Mouse (Mus musculus) cerebellum, adult 9-11 months (tissue): ENCODE measurements at regions not wholly inside any gene's neighbourhood (a gene's known extent, or its start where the extent isn't known, plus 50 kb on each side); places are given as distances from the start of the nearest gene placed in this dataset.

Experiments used
- DNase-seq: peaks from one replicate; pipeline ENCODE4 v3.0.0; 2022

- no peak for DNase-seq
These were observed 226.2 kb upstream of the Id2 start for GRCm38 (mm10) chr12:25323171-25323570.

- DNase-seq, result no peak
These were observed 223.4 kb upstream of the Id2 start for GRCm38 (mm10) chr12:25320262-25320767.

- no peak for DNase-seq
These were observed 222.9 kb upstream of the Id2 start for GRCm38 (mm10) chr12:25319846-25320245.

GRCm38 (mm10) chr12:25318072-25318671, 221.2 kb upstream of the Id2 start:
- no peak for DNase-seq

GRCm38 (mm10) chr12:25315969-25316368, 219.0 kb upstream of the Id2 start:
- DNase-seq, result no peak

- DNase-seq, result no peak
These were observed 216.3 kb upstream of the Id2 start for GRCm38 (mm10) chr12:25313212-25313611.

- no peak for DNase-seq
These were observed 215.4 kb upstream of the Id2 start for GRCm38 (mm10) chr12:25312390-25312789.

GRCm38 (mm10) chr12:25311728-25312127, 214.8 kb upstream of the Id2 start:
- DNase-seq, result no peak

GRCm38 (mm10) chr12:25310293-25310946, 213.5 kb upstream of the Id2 start:
- no peak for DNase-seq

- no peak for DNase-seq
These were observed 212.3 kb upstream of the Id2 start for GRCm38 (mm10) chr12:25309234-25309633.

- DNase-seq, result no peak
These were observed 209.1 kb upstream of the Id2 start for GRCm38 (mm10) chr12:25305764-25306653.

GRCm38 (mm10) chr12:25304820-25305511, 208.0 kb upstream of the Id2 start:
- DNase-seq, result no peak

- DNase-seq, result no peak
These were observed 206.6 kb upstream of the Id2 start for GRCm38 (mm10) chr12:25303500-25304050.

- no peak for DNase-seq
These were observed 204.0 kb upstream of the Id2 start for GRCm38 (mm10) chr12:25300804-25301390.

GRCm38 (mm10) chr12:25299603-25300471, 202.9 kb upstream of the Id2 start:
- DNase-seq, result no peak

GRCm38 (mm10) chr12:25298766-25299165, 201.8 kb upstream of the Id2 start:
- DNase-seq, result no peak

- DNase-seq, result no peak
These were observed 201.0 kb upstream of the Id2 start for GRCm38 (mm10) chr12:25297960-25298359.

GRCm38 (mm10) chr12:25296648-25297047, 199.7 kb upstream of the Id2 start:
- no peak for DNase-seq

GRCm38 (mm10) chr12:25294179-25295025, 197.5 kb upstream of the Id2 start:
- no peak for DNase-seq

- no peak for DNase-seq
These were observed 196.7 kb upstream of the Id2 start for GRCm38 (mm10) chr12:25293470-25294178.
